Mouse (Mus musculus) stomach, postnatal 0 days (tissue): Measurements from ENCODE around the gene Myo10.

Experiments used
- CTCF ChIP-seq: IDR thresholded peaks from 2 replicates; pipeline ENCODE4 v1.5.1; 2016; ENCODE audit warnings: antibody characterized with exemption, low read depth, mild to moderate bottlenecking, moderate library complexity
- EP300 ChIP-seq: optimal IDR thresholded peaks from 2 replicates; pipeline ENCODE3; 2016; ENCODE audit warnings: antibody characterized with exemption

- TF ChIP-seq CTCF (no peak), EP300 (no peak)
Observed at GRCm38 (mm10) chr15:25573113-25573512, 49.2 kb upstream of the Myo10 start.
